In the genomic region with DNA sequence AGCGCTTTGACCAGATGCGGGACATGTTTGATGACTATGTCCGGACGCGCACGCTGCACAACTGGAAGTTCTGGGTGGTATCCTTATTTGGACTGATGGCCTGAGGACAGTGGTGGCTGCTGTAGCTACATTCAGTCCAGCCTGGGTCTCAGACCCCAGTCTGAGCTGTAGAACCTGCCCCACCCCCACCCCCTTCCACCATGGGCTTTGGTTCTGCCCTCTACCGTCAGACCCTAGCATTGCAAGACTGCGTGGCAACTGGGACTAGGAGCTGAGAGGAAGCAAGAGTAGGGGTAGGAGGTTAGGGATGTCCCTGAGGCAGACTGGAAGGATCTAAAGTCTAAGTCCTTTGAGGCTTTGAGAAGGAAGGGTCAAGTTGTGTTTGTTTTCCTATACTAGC, we compare ENCODE assay signal across 7 mouse cellular contexts. TPM values are rescaled to one million over a fixed set of nuclear protein-coding genes. Genes with fewer than 3 reads are reported as not detected.
DNase-seq lines count a peak whose midpoint lies in the region; ATAC-seq and TF ChIP-seq lines count a peak whose summit lies in the region.

No protein-coding gene starts in this region.

- peaks cover 89% of the 10 kb centered on the region for H3K27me3 ChIP-seq in CH12.LX (replicated peaks)
- H3K27me3 ChIP-seq in embryonic facial prominence, embryonic 11.5 days (ENCODE audit: control insufficient read depth, insufficient read depth, low read length): peaks cover 25% of the 10 kb centered on the region
- peaks cover 24% of the 10 kb centered on the region for H3K27me3 ChIP-seq in hindbrain, embryonic 11.5 days (ENCODE audit: control insufficient read depth, insufficient read depth, low read length)
- peaks cover 9% of the 10 kb centered on the region for H3K27me3 ChIP-seq in liver, embryonic 14.5 days (ENCODE audit: control insufficient read depth, insufficient read depth, low read length)

- H3K36me3 ChIP-seq in CH12.LX (replicated peaks in 1 of 2; ENCODE audit: control insufficient read depth in 1 of 2, insufficient read depth in 1 of 2, low read length in 1 of 2): no peaks in the 10 kb centered on the region
- no peaks in the 10 kb centered on the region for H3K36me3 ChIP-seq in embryonic facial prominence, embryonic 11.5 days (replicated peaks; ENCODE audit: control insufficient read depth, insufficient read depth, low read depth, low read length)
- H3K36me3 ChIP-seq in hindbrain, embryonic 11.5 days (ENCODE audit: control insufficient read depth, insufficient read depth, low read length): no peaks in the 10 kb centered on the region
- H3K36me3 ChIP-seq in liver, embryonic 14.5 days (replicated peaks; ENCODE audit: control insufficient read depth, insufficient read depth, low read depth): no peaks in the 10 kb centered on the region

- TF ChIP-seq EP300 in CH12.LX (IDR thresholded peaks at IDR 0.05; ENCODE audit: low read length): no peak
- no peak for TF ChIP-seq EP300 in liver, embryonic 14.5 days (IDR thresholded peaks at IDR 0.05; ENCODE audit: low read depth)

- WGBS in embryonic facial prominence, embryonic 11.5 days: 1% methylated on average over 8 of the region's 8 CpGs
- 8% methylated on average over 8 of the region's 8 CpGs for whole genome bisulfite sequencing in hindbrain, embryonic 11.5 days
- 6% methylated on average over 8 of the region's 8 CpGs for WGBS in liver, embryonic 14.5 days (ENCODE audit: insufficient replicate concordance)

- peak; percentile 70 for DNase-seq in B cell, adult 2 months
- DNase-seq in CH12.LX (ENCODE audit: extremely low read depth): peak; percentile 71
- DNase-seq in embryonic facial prominence, embryonic 11.5 days (ENCODE audit: low spot score): peak; percentile 61
- peak; percentile 69 for DNase-seq in hindbrain, embryonic 11.5 days (ENCODE audit: low spot score)
- no peak for DNase-seq in liver, embryonic 14.5 days (ENCODE audit: low read depth in 3 of 3, low spot score in 3 of 3)
- DNase-seq in natural killer cell, adult 2 months (ENCODE audit: low spot score in 2 of 2): peak; percentile 44 to 60
- no peak for DNase-seq in frontal cortex, postnatal 25 days (ENCODE audit: low spot score in 2 of 2)

- ATAC-seq in embryonic facial prominence, embryonic 11.5 days (replicated peaks; ENCODE audit: insufficient number of reproducible peaks, low FRiP score, low TSS enrichment, low read depth): no peak
- 0 out of 2 replicates have a peak, but pooled peaks have one; percentile 35 for ATAC-seq in hindbrain, embryonic 11.5 days (ENCODE audit: low FRiP score)
- 0 out of 2 replicates have a peak, but pooled peaks have one; percentile 32 for ATAC-seq in liver, embryonic 14.5 days (ENCODE audit: insufficient read depth)

- H3K9me3 ChIP-seq in CH12.LX (replicated peaks; ENCODE audit: low read length): peaks cover 21% of the 10 kb centered on the region
- no peaks in the 10 kb centered on the region for H3K9me3 ChIP-seq in embryonic facial prominence, embryonic 11.5 days (replicated peaks; ENCODE audit: control insufficient read depth, low read length)
- no peaks in the 10 kb centered on the region for H3K9me3 ChIP-seq in hindbrain, embryonic 11.5 days (ENCODE audit: control insufficient read depth, low read length)
- H3K9me3 ChIP-seq in liver, embryonic 14.5 days (ENCODE audit: control insufficient read depth, low read length): no peaks in the 10 kb centered on the region

- dilution Hi-C loops in CH12.LX (cut with MboI; ENCODE audit: extremely low pct_ligation_motif_present, extremely low pct_unique_long_range_greater_than_20kb, low sequenced_read_pairs): no loop called here

- TF ChIP-seq CTCF in CH12.LX (conservative IDR thresholded peaks at IDR 0.05 in 1 of 2, IDR thresholded peaks at IDR 0.05 in 1 of 2; ENCODE audit: low read depth in 2 of 2, low read length in 2 of 2): peak; percentile 76
- peak; percentile 75 for TF ChIP-seq CTCF in liver, embryonic 14.5 days (IDR thresholded peaks at IDR 0.05; ENCODE audit: low read depth)

- peak overlapping the region; percentile 70 for H3K4me2 ChIP-seq in CH12.LX (ENCODE audit: insufficient read depth, low read depth, poor library complexity, severe bottlenecking)
- no peak overlapping the region for H3K4me2 ChIP-seq in embryonic facial prominence, embryonic 11.5 days (ENCODE audit: low read depth, low read length)
- 0 out of 2 replicates have a peak overlapping the region, but pooled peaks have one; percentile 3 for H3K4me2 ChIP-seq in hindbrain, embryonic 11.5 days (replicated peaks; ENCODE audit: low read depth, low read length)
- peak overlapping the region; percentile 61 for H3K4me2 ChIP-seq in liver, embryonic 14.5 days (ENCODE audit: low read depth)

- in situ Hi-C loops in CH12.LX (cut with MboI; ENCODE audit: low pct_ligation_motif_present, low pct_unique_long_range_greater_than_20kb, low sequenced_read_pairs): no loop called here

- TF ChIP-seq POLR2A in CH12.LX (IDR thresholded peaks at IDR 0.05; ENCODE audit: low read depth, low read length): no peak

- H3K79me2 ChIP-seq in CH12.LX (replicated peaks; ENCODE audit: control insufficient read depth, extremely low read depth, insufficient read depth, poor library complexity, severe bottlenecking): no peaks in the 10 kb centered on the region

- peak overlapping the region; percentile 34 to 54 (median 40) for H3K4me3 ChIP-seq in CH12.LX (replicated peaks in 1 of 3; ENCODE audit: low read depth in 2 of 3, low read length in 2 of 3, poor library complexity in 1 of 3)
- no peak overlapping the region for H3K4me3 ChIP-seq in embryonic facial prominence, embryonic 11.5 days (ENCODE audit: low read depth, low read length)
- no peak overlapping the region for H3K4me3 ChIP-seq in hindbrain, embryonic 11.5 days (ENCODE audit: low read depth, low read length)
- H3K4me3 ChIP-seq in liver, embryonic 14.5 days (ENCODE audit: insufficient read depth in 1 of 2, low read depth in 2 of 2, low read length in 2 of 2): peak overlapping the region; percentile 20 to 38

- peaks cover 6 to 14% of the 10 kb centered on the region in 2 experiments; a peak in 3 of 4 replicates for H3K4me1 ChIP-seq in CH12.LX (ENCODE audit: control insufficient read depth in 1 of 2, insufficient read depth in 2 of 2)
- H3K4me1 ChIP-seq in embryonic facial prominence, embryonic 11.5 days (ENCODE audit: control insufficient read depth, insufficient read depth, low read length): no peaks in the 10 kb centered on the region
- no peaks in the 10 kb centered on the region for H3K4me1 ChIP-seq in hindbrain, embryonic 11.5 days (replicated peaks; ENCODE audit: control insufficient read depth, insufficient read depth, low read length)
- H3K4me1 ChIP-seq in liver, embryonic 14.5 days (replicated peaks; ENCODE audit: control insufficient read depth in 2 of 2, insufficient read depth in 2 of 2, low read length in 1 of 2): peaks cover 0 to 4% of the 10 kb centered on the region in 2 experiments; a peak in 1 of 4 replicates

- no peak; the same call in none of the 2 replicates for TF ChIP-seq RAD21 in CH12.LX (IDR thresholded peaks at IDR 0.05; ENCODE audit: low read depth, low read length)

- H3K9ac ChIP-seq in CH12.LX (ENCODE audit: insufficient read depth, low read depth): no peak overlapping the region; the same call in 1 of the 2 replicates
- H3K9ac ChIP-seq in embryonic facial prominence, embryonic 11.5 days (replicated peaks; ENCODE audit: low read length): no peak overlapping the region
- no peak overlapping the region for H3K9ac ChIP-seq in hindbrain, embryonic 11.5 days (ENCODE audit: low read depth, low read length)
- H3K9ac ChIP-seq in liver, embryonic 14.5 days (replicated peaks): no peak overlapping the region

- no peak overlapping the region for H3K27ac ChIP-seq in CH12.LX (ENCODE audit: insufficient read depth, low read depth)
- no peak overlapping the region for H3K27ac ChIP-seq in embryonic facial prominence, embryonic 11.5 days (replicated peaks; ENCODE audit: low read depth, low read length)
- H3K27ac ChIP-seq in hindbrain, embryonic 11.5 days (ENCODE audit: low read depth, low read length): no peak overlapping the region
- no peak overlapping the region for H3K27ac ChIP-seq in liver, embryonic 14.5 days

RNA-seq across cellular contexts. Expression of a gene that starts 14.9 kb away (rescaled TPM):
- total RNA-seq in CH12.LX (2012; rRNA removed) (26.3 and 31.9 TPM in 2 replicates), CH12.LX (2014; rRNA removed) (20.0 and 21.7 TPM in 2 replicates)
- 24.8 and 25.2 TPM in 2 replicates for polyA plus RNA-seq in CH12.LX (2012; ENCODE audit: insufficient read length, low read depth)
- polyA plus RNA-seq in embryonic facial prominence, embryonic 11.5 days (2014; fragmentation: Nextera tagmentation; extraction: Ambion mirVana): 20.0 and 20.8 TPM in 2 replicates
- polyA plus RNA-seq in hindbrain, embryonic 11.5 days (2014; fragmentation: Nextera tagmentation; extraction: Ambion mirVana): 21.4 and 21.9 TPM in 2 replicates
- 4.4 and 5.5 TPM in 2 replicates for polyA plus RNA-seq in liver, embryonic 14.5 days (2012; rRNA removed)
- 9.8 and 10.2 TPM in 2 replicates for polyA plus RNA-seq in liver, embryonic 14.5 days (2014; fragmentation: Nextera tagmentation; extraction: Ambion mirVana)

RNA-seq across cellular contexts. Expression of a gene that starts 33.5 kb away (rescaled TPM):
- total RNA-seq in CH12.LX (2012; rRNA removed): 20.1 and 22.0 TPM in 2 replicates
- total RNA-seq in CH12.LX (2014; rRNA removed): 21.6 and 24.1 TPM in 2 replicates
- polyA plus RNA-seq in CH12.LX (2012; ENCODE audit: insufficient read length, low read depth): 40.8 and 43.6 TPM in 2 replicates
- 38.5 and 40.2 TPM in 2 replicates for polyA plus RNA-seq in embryonic facial prominence, embryonic 11.5 days (2014; fragmentation: Nextera tagmentation; extraction: Ambion mirVana)
- polyA plus RNA-seq in hindbrain, embryonic 11.5 days (2014; fragmentation: Nextera tagmentation; extraction: Ambion mirVana): 35.9 and 38.8 TPM in 2 replicates
- polyA plus RNA-seq in liver, embryonic 14.5 days (2012; rRNA removed): 9.7 and 10.0 TPM in 2 replicates
- 25.6 and 26.7 TPM in 2 replicates for polyA plus RNA-seq in liver, embryonic 14.5 days (2014; fragmentation: Nextera tagmentation; extraction: Ambion mirVana)

RNA-seq across cellular contexts. Expression of a gene that starts 44.8 kb away (rescaled TPM):
- total RNA-seq in CH12.LX (2012; rRNA removed) (not detected in 2 replicates), CH12.LX (2014; rRNA removed) (not detected in 2 replicates)
- polyA plus RNA-seq in CH12.LX (2012; ENCODE audit: insufficient read length, low read depth): not detected in 2 replicates
- polyA plus RNA-seq in embryonic facial prominence, embryonic 11.5 days (2014; fragmentation: Nextera tagmentation; extraction: Ambion mirVana): 1.9 and 3.7 TPM in 2 replicates
- 1.2 and 1.6 TPM in 2 replicates for polyA plus RNA-seq in hindbrain, embryonic 11.5 days (2014; fragmentation: Nextera tagmentation; extraction: Ambion mirVana)
- polyA plus RNA-seq in liver, embryonic 14.5 days (2012; rRNA removed): 14.7 and 18.5 TPM in 2 replicates
- polyA plus RNA-seq in liver, embryonic 14.5 days (2014; fragmentation: Nextera tagmentation; extraction: Ambion mirVana): 6.6 and 8.4 TPM in 2 replicates

RNA-seq across cellular contexts. Expression of a gene that starts 52.5 kb away (rescaled TPM):
- total RNA-seq in CH12.LX (2012; rRNA removed) (60.0 and 72.9 TPM in 2 replicates), CH12.LX (2014; rRNA removed) (53.3 and 56.4 TPM in 2 replicates)
- polyA plus RNA-seq in CH12.LX (2012; ENCODE audit: insufficient read length, low read depth): 84.9 and 85.4 TPM in 2 replicates
- polyA plus RNA-seq in embryonic facial prominence, embryonic 11.5 days (2014; fragmentation: Nextera tagmentation; extraction: Ambion mirVana): 60.2 and 65.6 TPM in 2 replicates
- polyA plus RNA-seq in hindbrain, embryonic 11.5 days (2014; fragmentation: Nextera tagmentation; extraction: Ambion mirVana): 54.5 and 77.6 TPM in 2 replicates
- 14.3 and 20.7 TPM in 2 replicates for polyA plus RNA-seq in liver, embryonic 14.5 days (2012; rRNA removed)
- polyA plus RNA-seq in liver, embryonic 14.5 days (2014; fragmentation: Nextera tagmentation; extraction: Ambion mirVana): 18.2 and 22.3 TPM in 2 replicates

RNA-seq across cellular contexts. Expression of a gene that starts 56.5 kb away (rescaled TPM):
- total RNA-seq in CH12.LX (2012; rRNA removed) (0.64 and 0.80 TPM in 2 replicates), CH12.LX (2014; rRNA removed) (0.20 and 0.56 TPM in 2 replicates)
- polyA plus RNA-seq in CH12.LX (2012; ENCODE audit: insufficient read length, low read depth): 0.40 TPM in 1 of 2 replicates, not detected in the other
- 7.1 and 9.1 TPM in 2 replicates for polyA plus RNA-seq in embryonic facial prominence, embryonic 11.5 days (2014; fragmentation: Nextera tagmentation; extraction: Ambion mirVana)
- 10.4 and 12.0 TPM in 2 replicates for polyA plus RNA-seq in hindbrain, embryonic 11.5 days (2014; fragmentation: Nextera tagmentation; extraction: Ambion mirVana)
- 0.29 and 0.30 TPM in 2 replicates for polyA plus RNA-seq in liver, embryonic 14.5 days (2012; rRNA removed)
- polyA plus RNA-seq in liver, embryonic 14.5 days (2014; fragmentation: Nextera tagmentation; extraction: Ambion mirVana): 0.06 and 0.10 TPM in 2 replicates

Comparison
In these comparisons a context has a peak if more than half of its experiments do, and no peak if none do; other contexts are left out.
1. DNase-seq: peak in B cell, adult 2 months (2 of 2), CH12.LX (single experiment), embryonic facial prominence, embryonic 11.5 days (single experiment), hindbrain, embryonic 11.5 days (single experiment) and natural killer cell, adult 2 months (2 of 2); none in liver, embryonic 14.5 days (0 of 3) and frontal cortex, postnatal 25 days (0 of 2).
2. H3K4me3 ChIP-seq: peak in CH12.LX (3 of 3) and liver, embryonic 14.5 days (2 of 2); none in embryonic facial prominence, embryonic 11.5 days (single experiment) and hindbrain, embryonic 11.5 days (single experiment).